Mouse (Mus musculus) cerebellum, postnatal 25 days (tissue): ENCODE data around the gene Pax7.

Experiments
- DNase-seq, 2 experiments: peaks; one replicate each; pipeline ENCODE4 v3.0.0; 2021; ENCODE audit warnings: mixed read lengths in 2 of 2

The Pax7 gene

DNA sequence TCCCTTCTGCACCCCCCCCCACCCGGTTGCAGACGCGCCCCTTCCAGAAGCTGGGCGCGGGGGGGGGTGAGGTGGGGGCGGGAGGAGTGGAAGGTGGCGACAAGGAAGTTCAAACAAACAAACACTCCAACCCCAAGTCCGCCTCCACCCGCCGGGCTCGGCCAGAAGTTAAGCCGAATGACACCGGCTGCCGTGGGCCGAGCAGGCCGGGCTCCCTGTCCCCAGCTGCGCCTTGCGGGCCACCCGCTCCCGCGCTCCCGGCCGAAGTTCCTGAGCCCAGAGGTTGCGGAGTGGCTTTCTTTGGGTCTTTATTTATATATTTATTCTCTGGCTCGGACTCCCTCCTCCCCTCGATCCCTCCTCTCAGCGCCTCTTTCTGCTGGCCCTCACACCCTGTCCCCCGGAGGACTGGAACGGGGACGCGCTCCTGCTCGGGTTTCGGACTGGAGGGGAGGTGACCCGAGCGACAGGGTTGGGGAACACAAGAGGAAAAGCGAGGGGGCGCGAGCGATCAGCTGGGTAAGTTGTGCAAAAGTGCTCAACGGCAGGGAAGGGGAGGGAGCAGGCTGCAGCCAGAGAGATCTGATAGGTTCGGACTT, at the start of gene Pax7:
Gene Pax7, minus strand, starts transcription at position 493 of the 599 bp plus-strand sequence.
- no peak for DNase-seq

DNA sequence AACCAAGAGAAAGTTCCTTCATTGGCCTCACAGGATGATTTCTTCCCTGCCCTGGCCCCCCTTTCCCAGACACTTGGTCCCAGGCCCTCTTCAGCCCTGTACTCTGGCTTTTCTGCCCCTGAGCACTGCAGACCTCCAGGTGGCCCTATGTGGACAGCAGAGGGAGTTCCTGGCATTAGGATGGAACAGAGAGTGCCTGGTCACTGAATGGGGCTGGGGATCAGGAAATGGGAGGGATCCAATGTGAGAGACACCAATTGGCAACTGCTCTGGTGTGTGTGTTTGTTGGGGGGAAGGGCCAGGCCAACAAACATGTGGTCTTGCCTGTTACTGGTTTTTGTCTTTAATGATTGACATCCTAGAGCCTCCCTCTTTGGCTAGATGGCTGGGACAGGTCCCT, 48.5 kb upstream of the Pax7 start:
- DNase-seq: no peak

DNA sequence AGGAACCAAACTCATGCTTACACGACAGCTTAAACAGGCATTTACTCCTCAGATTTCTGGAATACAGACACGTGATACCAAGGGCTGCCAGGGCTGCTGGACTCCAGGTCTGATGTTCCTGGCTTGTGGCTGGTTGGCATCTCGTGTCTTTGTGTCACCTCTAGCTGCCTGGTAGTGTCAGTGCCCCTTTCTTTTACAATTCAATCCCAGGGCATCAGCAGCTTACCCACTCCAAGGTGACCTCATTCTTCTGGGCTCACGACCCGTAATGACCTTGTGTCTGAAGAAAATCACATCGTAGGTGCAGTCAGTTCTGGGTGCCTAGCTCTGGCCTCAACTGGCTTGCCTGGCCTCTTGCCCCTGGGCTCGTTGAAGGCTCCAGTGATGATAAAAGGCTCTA, 46.0 kb upstream of the Pax7 start:
- no peak for DNase-seq

GRCm38 (mm10) chr4:139878443-139878842, 45.1 kb upstream of the Pax7 start:
- DNase-seq: peak; percentile 23 to 32

- peak; percentile 81 to 88 for DNase-seq
Measured at GRCm38 (mm10) chr4:139877269-139877668, 43.9 kb upstream of the Pax7 start.

- peak; percentile 63 to 80 for DNase-seq
Measured at GRCm38 (mm10) chr4:139872595-139872994, 39.3 kb upstream of the Pax7 start.

DNA sequence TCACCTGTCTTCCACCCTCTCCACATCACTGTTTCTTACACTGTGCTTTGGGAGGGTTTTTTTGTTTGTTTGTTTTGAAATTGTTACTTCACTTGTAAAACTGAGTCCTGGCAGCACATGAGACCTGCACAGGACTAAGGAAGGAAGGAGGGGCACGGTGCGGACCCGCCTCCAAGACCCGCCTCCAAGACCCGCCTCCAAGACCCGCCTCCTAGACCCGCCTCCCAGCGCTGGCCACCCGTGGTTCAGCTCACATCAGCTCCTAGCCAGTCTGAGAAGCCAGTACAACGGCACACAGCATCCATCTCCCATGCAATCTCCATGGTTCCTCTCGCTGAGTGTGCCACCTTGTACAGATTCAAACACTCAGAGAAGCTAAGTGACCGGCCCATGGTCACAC, 38.4 kb upstream of the Pax7 start:
- DNase-seq: no peak

- no peak for DNase-seq
Measured at GRCm38 (mm10) chr4:139863218-139863617, 29.9 kb upstream of the Pax7 start.

DNA sequence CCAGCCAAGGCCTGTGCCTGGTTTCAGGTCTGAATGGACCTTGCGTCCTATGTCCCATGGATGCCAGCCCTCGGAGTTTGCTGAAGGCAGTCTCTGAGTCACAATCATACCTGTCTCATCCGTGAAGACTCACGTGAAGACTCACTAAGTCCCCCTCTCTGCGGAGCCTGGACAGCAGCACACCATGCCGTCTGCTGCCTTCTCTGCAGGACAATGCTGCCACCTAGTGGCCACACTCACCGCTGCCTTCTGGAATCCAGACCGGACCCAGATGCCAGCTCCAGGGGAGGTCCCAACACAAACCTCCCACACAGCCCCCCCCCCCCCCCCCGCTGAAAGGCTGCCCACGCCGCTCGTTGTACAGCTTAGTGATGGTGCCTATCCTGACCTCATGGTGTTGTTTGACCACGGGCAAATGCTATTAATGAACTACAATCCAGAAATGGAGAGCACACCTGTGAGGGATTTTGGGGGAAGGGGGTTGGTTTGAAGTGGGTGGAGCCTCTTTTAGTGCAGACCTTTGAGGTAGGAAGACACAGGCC, 25.4 kb upstream of the Pax7 start:
- peak; percentile 93 to 97 for DNase-seq

- DNase-seq: no peak
Measured at GRCm38 (mm10) chr4:139852219-139853035, 19.1 kb upstream of the Pax7 start.

DNA sequence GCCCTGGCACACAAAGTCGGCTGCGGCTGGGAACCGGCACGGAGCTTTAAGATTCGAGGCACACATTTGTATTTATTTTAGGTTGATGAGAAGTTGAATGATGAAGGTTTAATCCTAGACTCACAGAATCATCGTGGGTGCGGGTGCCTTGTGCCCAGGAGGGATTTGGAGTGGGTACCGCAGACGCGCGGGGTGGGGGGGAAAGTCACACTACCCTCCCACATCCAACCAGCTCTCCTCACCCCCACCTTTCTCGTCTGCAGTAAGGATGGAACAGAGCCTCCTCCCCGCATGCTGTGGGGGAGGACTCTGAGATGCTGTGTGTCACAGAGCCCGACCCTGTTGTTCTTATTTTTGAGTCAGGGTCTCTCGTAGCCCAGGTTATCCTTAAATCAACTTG, 18.1 kb upstream of the Pax7 start:
- DNase-seq: no peak

- no peak for DNase-seq
Measured at GRCm38 (mm10) chr4:139850547-139851170, 17.3 kb upstream of the Pax7 start.

DNA sequence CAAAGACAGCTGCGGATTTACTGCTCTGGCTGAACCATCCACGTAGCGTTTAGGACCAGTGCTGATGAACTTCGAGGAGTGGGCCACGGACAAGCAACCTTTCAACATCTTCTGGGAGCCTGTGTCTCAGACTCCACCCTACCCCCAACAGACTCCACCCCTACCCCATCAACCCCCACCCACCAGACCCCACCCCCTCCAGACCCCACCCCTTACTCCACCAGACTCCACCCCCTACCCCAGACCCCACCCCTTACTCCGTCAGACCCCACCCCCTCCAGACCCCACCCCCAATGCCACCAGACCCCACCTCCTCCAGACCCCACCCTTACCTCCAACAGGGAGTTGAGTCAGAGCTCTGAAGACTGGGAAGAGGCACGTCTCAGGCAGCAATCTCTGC, 10.1 kb upstream of the Pax7 start:
- DNase-seq: no peak

GRCm38 (mm10) chr4:139842919-139843318, 9.6 kb upstream of the Pax7 start:
- DNase-seq: no peak

DNA sequence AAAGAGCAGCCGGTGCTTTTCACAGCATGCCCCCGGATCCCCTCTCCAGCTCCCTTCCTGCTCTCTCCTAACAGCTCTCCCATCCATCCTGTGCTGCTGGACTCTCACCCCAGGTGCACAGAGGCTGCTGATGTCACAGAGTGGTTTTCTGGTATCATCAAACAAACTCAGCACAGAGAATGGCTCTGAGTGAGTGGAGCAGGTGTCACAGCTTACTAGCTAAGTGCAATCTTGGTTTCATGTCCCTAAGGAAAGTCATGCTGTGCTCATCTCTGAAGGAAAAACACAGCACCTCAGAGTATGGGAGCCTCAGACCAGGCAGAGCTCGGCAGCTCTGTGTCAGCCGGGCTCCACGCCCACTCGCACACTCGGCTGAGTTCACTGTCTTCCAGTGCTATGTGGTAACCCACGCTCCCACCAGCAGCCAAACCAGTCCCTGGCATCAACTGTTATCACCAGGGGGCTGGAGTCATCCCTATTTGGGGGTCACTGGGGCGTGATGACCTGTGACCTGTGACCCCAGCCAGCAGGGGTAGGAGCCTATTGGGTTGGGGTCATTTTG, 7.7 kb upstream of the Pax7 start:
- DNase-seq: no peak

GRCm38 (mm10) chr4:139840442-139840841, 7.1 kb upstream of the Pax7 start:
- no peak for DNase-seq

GRCm38 (mm10) chr4:139836681-139837080, 3.4 kb upstream of the Pax7 start:
- no peak for DNase-seq

DNA sequence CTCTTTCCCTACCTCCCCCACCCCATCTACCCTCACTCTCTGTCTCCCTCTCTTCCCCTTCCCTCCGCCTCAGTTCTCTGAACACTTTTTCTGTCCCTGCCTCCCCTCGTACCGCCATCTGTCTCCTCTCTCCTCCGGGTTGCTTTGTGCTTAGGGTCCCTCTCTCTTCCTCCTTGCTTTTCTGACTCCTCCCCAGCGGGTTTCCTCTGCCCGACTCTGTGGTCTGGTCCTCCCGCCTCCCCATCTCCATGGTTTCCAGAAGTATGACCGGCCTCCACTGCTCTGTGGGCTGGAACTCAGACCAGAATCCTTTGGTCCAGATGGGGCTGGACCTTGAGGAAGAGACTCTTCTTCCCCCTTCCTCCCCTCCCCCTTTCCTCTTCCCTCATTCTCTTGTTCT, 2.9 kb upstream of the Pax7 start:
- DNase-seq: no peak

GRCm38 (mm10) chr4:139833817-139834401, 581 bp upstream of the Pax7 start:
- DNase-seq: no peak

DNA sequence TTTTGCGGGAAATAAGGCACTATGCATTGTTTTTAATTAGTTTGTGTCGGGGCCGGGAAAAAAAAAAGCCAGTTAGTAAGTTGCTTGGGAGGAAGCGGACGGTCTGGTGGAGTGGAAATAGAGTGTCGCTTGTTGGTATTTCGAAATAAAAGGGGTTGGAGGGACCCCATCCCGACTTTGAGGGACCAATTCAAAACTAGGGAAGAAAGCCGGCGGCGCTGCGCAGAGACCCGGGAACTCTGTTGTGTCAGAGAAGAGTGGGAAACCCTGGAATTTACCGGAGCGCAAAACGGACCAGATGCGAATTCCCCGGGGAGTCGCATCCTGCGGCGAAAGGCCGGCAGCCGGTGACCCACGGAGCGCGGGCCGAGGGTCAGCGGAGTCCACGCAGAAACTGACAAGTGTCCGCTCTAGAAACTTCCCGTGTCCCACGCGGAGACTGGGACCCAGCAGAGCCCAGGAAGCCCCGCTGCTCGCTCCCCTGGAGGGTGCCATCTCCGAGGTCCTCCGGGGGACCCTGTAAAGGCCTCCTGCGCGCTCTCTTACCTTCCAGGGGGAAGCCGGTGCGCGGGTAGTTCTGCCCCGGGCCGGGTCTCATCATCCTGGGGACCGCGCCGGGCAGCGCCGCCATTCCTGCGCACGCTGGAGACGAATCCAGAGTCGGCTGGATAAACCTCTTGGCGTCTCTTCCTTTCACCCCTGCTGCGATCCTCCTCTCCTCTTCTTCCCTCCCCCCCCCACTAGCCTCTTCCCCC, 870 bp downstream of the Pax7 start:
- no peak for DNase-seq

DNA sequence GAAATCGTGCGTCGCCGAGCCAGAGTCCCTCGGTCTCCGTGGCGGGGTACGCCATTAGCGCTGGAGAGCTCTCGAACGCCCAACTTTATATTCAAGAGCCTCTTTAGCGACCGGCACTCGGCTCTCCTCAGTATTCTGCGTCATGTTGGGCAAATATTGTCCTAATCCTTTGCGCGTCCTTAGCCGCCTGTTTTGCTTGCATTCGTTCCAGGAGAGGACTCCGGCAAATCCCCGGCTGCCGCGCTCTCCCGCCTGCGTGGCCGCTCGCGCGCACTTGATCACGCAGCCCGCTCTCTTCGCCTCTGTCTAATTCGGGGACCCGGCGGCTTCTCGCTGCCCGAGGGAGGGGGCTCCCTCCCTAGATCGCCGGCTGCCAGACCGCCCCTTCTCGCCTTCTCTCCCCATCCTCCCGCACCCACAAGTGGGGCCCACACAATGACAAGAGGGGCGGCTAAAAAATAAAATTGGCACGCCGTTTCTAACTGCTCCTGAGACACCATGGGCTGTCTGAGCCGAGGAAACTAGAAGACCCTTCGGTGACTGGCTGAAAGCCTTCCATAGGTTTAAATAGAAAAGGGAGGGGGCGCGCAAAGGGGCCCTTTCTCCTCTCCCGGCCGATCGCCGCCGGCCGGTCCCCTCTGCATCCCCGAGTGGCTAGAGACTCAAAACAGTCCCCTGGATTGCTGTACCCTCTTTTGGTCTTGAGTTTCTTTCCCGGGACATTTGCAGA, 1.7 kb downstream of the Pax7 start:
- DNase-seq: no peak
